Mouse (Mus musculus) c-Kit-positive CD71-positive TER-119-positive erythroid progenitor cells, embryonic 14.5 days (primary cell): ENCODE measurements around the gene Vps8.

Experiments
- DNase-seq: peaks from one replicate; pipeline ENCODE4 v3.0.0-alpha.2; 2013; ENCODE audit warnings: low spot score

Gene Vps8

GRCm38 (mm10) chr16:21553506-21553905, 130.6 kb downstream of the Vps8 start:
- no peak for DNase-seq

- no peak for DNase-seq
Measured at GRCm38 (mm10) chr16:21562625-21563300, 139.8 kb downstream of the Vps8 start.

- DNase-seq: no peak
Measured at GRCm38 (mm10) chr16:21563322-21563721, 140.4 kb downstream of the Vps8 start.

GRCm38 (mm10) chr16:21567093-21567492, 144.2 kb downstream of the Vps8 start:
- no peak for DNase-seq

GRCm38 (mm10) chr16:21569952-21570351, 147.0 kb downstream of the Vps8 start:
- DNase-seq: no peak

- DNase-seq: no peak
Measured at GRCm38 (mm10) chr16:21570786-21571185, 147.9 kb downstream of the Vps8 start.

- no peak for DNase-seq
Measured at GRCm38 (mm10) chr16:21576000-21576420, 153.1 kb downstream of the Vps8 start.

- DNase-seq: no peak
Measured at GRCm38 (mm10) chr16:21589110-21589509, 166.2 kb downstream of the Vps8 start.

GRCm38 (mm10) chr16:21590806-21591205, 167.9 kb downstream of the Vps8 start:
- DNase-seq: no peak

GRCm38 (mm10) chr16:21591511-21591910, 168.6 kb downstream of the Vps8 start:
- DNase-seq: no peak

- no peak for DNase-seq
Measured at GRCm38 (mm10) chr16:21595539-21595938, 172.6 kb downstream of the Vps8 start.

GRCm38 (mm10) chr16:21604354-21604753, 181.4 kb downstream of the Vps8 start:
- no peak for DNase-seq

- DNase-seq: no peak
Measured at GRCm38 (mm10) chr16:21606249-21607020, 183.5 kb downstream of the Vps8 start.

- no peak for DNase-seq
Measured at GRCm38 (mm10) chr16:21607021-21607650, 184.2 kb downstream of the Vps8 start.

GRCm38 (mm10) chr16:21607651-21608040, 184.7 kb downstream of the Vps8 start:
- DNase-seq: no peak

- no peak for DNase-seq
Measured at GRCm38 (mm10) chr16:21608176-21608865, 185.4 kb downstream of the Vps8 start.

- no peak for DNase-seq
Measured at GRCm38 (mm10) chr16:21610473-21610872, 187.6 kb downstream of the Vps8 start.

- peak; percentile 8 for DNase-seq
Measured at GRCm38 (mm10) chr16:21615802-21616201, 192.9 kb downstream of the Vps8 start.

GRCm38 (mm10) chr16:21620630-21621029, 197.7 kb downstream of the Vps8 start:
- DNase-seq: no peak

- no peak for DNase-seq
Measured at GRCm38 (mm10) chr16:21625784-21626634, 203.1 kb downstream of the Vps8 start.

- DNase-seq: no peak
Measured at GRCm38 (mm10) chr16:21627248-21627647, 204.3 kb downstream of the Vps8 start.
